Mouse (Mus musculus) testis, postnatal 10 days (tissue): ENCODE measurements around the gene Snapc2.

ENCODE experiments used
- DNase-seq: peaks from one replicate; pipeline ENCODE4 v3.0.0; 2021; ENCODE audit warnings: low spot score

Snapc2 gene

DNA sequence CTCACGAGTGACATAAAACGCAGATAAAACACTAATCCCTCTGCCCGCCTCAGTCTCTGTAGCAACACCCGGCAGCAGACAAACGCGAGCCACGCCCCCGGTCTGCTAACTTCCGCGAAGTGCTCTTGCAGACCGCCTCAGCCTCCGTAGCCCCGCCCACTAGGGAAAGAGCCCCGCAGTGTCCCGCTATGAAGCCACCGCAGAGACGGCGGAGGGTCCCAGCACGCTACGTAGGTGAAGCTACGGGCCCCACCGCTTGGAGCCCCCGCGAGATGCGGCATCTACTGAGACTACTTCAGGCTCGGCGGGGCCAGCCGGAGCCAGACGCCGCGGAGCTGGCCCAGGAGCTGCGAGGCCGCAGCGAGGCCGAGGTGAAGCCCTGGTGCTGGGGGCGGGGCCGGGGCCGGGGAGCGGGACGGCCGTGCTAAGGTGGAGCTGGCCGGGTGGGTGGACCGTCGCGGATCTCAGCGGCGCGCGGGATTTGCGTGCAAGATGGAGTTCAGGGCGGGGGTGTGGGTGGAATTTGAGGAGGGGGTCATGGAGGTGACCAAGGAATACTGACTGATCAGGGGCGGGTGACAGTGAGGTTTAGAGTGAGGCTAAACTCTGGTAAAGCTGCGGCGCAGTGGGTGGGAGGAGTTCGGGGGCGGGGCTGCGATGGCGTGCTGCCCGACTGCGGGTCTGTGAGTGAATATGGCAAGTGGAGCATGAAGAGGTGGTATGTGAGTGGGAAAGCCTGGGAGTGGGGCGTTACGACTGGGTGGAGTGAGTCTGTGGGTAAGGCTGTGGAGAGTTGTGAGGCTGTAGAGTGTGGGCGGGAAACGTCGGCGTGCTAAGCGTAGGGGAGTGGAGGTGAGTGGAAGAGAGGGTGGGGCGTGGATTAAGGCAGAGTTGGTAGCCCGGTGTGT, at the start of gene Snapc2:
TSS of gene Snapc2 (plus strand) at position 147 of the 908 bp plus-strand sequence.
- DNase-seq, result peak; percentile 99

DNA sequence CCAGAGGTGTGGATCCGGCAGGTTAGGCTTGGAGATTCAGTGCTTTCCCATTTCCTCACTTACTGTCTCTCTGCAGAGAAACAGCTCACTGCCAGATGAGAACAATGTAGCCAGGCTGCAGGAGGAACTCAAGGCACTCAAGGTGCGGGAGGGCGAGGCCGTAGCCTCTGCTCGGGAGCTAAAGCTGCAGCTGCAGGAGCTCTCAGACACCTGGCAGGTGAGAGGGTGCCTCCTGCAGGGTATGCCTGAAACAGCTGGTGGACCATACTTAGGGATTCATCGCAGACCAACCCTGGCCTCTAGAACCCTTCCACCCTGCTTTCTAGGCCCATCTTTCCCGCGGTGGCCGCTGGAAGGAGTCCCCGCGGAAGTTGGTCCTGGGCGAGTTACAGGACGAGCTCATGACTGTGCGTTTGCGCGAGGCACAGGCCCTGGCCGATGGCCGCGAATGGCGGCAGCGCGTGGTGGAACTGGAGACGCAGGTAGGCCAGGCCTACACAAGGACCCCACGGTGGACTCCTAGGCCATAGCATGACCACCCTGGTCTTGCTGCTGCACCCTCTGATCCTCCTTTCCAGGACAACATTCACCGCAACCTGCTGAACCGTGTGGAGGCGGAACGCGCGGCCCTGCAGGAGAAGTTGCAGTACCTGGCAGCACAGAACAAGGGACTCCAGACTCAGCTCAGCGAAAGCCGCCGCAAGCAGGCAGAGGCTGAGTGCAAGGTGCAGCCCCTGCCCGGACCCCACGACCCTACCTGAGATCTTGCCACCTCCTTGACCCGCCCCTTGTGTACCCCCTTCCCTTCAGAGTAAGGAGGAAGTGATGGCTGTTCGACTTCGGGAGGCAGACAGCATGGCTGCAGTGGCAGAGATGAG, 47.4 kb upstream of the Snapc2 start:
- DNase-seq, result no peak

DNA sequence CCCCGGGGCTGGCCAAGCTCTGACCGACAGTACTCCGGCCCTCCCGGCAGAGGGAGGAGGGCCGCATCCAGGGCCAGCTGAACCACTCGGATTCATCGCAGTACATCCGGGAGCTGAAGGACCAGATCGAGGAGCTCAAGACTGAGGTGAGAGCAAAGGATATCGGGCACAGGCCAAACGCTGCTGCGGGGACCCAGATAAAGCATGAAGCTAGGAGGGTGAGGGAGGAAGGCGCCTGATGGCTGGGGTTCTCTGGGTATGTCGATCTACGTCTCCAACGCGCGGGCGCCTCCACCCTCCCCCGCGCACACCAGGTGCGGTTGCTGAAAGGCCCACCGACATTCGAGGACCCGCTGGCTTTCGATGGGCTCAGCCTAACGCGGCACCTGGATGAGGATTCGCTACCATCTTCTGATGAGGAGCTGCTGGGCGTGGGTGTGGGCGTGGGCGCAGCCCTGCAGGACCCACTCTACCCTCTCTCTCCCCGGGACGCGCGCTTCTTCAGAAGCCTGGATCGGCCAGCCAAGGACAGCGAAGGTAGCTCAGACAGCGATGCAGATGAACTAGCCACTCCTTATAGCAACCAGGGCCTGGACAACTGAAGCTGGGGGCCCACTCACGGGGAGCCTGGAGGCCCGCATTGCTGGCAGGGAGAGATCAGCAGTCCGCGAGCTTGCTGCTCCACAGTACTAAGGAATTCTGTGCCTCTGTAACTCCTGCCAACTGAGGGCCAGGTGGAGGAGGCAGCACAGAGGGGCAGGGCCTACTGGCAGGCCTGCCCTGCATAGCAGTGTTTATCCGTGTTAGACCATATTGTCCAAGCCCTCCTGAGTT, 46.5 kb upstream of the Snapc2 start:
- DNase-seq, result no peak

DNA sequence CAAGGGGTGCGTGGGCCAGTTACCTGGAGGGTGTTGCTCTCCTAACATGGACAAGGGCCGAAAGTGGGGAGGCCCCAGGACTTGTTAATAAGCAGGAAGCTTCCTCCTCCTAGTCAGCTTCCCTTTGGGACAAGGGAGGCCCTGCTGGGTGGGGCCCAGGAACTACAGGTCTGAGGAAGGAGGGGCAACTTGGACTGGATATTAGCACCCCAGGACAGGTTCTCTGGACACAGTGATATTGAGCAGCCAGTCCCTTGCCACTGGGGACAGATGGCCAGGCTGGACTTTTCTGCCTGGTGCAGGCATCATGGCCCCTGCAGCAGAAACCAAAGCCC, 45.9 kb upstream of the Snapc2 start:
- no peak for DNase-seq

DNA sequence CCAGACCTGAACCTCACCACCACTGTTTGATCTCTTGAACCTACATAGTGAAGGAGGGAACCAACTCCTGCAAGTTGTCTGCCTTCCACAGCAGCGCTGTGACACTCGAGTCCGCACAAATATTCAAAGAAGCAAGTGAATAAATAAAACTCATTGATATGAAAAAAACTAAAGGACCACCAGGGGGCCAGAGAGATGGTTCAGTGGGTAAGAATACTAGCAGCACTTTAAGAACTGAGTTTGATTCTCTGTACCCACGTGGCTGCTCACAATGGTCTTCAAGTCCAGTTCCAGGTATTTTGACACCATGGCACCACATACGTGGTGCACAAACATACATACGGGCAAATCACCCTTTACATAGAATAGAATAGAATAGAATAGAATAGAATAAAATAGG, 41.8 kb upstream of the Snapc2 start:
- no peak for DNase-seq

DNA sequence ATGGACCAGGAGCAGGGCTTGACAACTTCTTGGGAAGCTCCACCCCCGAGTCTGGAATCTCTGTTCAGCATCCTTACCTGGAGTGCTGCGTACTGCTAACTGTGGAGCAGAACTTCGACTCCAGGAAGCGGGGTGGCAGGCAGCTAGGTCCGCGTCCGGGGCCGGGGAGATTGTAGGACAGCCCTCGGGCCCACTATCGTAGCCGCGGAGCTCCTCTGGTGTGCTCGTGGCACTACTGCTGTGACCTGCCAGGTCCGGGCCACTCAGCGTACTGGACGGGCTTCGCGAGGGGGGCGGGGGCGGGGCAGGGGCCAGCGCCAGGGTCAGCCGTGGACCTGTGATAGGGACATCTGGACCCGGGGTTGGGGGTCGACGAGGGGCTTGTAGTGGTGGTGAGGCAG, 40.1 kb upstream of the Snapc2 start:
- peak; percentile 60 for DNase-seq

DNA sequence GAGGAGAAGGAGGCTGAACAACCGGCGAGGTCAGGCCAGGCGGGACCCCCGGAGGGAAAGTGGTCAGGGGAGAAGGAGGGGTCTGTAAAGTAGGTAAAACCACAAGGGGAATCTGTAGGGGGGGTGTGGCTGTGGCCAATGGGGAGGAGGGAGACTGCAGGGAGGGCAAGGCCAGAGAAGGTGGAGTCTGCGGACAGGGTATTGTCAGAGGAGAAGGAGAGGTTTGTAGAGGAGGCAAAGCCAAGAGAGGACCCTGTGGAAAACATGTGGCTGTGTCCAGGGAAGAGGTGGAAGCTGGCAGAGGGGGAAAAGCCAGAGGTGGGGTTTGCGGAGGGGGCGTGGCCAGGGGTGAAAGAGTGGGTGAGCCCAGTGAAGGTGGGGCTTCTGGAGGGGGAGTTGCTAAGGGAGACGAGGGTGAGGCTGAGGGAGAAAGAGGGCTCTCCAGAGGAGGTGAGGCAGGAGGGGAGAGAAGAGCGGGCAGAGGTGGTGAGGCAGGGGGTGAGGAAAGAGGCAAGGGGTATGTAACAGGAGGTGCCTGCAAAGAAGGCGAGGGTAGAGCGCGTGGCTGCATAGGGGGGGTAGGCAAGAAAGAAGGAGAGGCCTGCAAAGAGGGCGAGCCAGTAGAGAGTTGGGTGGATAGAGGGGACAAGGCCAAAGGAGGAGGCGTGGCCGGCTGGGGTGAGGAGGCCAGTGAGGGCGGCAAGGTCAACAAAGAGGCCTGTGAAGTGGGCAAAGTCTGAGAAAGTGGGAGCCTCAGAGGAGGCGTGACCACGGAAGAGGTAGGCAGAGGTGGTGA, 39.5 kb upstream of the Snapc2 start:
- DNase-seq, result peak; percentile 84

DNA sequence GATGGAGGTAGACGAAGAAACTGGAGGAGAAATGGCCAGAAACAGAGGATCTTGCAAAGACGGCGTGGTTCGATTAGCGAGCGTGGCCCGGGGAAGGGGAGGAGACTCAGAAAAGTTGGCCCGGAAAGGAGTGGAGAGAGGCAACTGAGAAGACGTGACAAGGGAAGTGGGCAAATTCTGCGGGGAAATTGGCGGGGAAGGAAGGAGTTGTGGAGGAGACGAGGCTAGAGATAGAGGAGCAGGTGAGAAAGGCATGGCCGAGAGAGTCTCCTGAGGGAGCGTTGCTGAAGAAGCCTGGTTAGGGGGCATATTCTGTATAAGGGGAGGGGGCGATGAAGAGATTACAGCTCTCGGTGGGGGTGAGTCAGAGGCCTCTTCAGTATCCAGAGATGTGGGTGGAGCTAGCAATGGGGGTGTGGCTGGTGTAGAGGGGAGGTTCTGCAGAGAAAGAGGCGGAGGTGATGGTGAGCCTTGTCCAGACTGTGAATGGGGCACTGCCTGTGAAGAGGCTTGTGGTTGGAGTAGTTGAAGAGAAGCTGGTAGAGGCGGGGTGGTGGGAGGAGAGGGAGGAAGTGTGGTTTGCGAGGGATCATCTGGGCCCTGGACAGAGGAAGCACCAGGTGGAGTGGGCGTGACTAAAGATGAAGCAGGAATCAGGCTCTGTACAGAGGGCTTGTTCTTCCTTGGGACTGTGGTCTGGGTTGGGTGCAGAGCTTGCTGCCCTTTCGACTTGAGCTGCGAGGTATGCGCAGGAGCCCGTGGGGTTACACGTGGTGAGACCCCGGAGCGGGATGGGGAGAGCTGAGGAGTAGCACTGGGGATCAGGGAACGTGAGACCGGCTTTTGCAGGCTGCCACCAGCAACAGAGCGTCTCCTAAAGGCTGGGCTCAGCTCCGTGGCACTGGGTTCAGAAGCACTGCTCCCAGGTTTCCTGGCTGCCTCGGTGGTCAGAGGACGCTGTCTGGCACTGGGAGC, 38.6 kb upstream of the Snapc2 start:
- DNase-seq, result peak; percentile 76

DNA sequence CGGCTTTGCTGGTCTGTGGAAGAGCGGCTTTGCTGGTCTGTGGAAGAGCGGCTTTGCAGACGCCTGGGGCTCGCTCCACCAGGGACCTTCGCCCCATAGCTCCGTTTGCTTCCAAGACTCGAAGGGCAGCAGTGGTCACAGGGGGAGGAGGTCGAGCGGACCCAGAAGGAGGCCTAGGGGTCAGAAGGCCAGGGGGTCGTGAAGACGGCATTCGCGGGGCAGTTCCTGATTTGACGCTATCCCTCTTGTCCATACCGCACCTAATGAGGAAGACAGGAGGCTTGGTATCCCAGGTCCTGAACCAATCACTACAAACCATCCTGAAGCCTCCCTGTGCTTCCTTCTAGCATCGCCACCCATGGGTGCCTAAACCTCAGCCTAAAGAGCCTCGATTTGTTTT, 36.6 kb upstream of the Snapc2 start:
- no peak for DNase-seq

DNA sequence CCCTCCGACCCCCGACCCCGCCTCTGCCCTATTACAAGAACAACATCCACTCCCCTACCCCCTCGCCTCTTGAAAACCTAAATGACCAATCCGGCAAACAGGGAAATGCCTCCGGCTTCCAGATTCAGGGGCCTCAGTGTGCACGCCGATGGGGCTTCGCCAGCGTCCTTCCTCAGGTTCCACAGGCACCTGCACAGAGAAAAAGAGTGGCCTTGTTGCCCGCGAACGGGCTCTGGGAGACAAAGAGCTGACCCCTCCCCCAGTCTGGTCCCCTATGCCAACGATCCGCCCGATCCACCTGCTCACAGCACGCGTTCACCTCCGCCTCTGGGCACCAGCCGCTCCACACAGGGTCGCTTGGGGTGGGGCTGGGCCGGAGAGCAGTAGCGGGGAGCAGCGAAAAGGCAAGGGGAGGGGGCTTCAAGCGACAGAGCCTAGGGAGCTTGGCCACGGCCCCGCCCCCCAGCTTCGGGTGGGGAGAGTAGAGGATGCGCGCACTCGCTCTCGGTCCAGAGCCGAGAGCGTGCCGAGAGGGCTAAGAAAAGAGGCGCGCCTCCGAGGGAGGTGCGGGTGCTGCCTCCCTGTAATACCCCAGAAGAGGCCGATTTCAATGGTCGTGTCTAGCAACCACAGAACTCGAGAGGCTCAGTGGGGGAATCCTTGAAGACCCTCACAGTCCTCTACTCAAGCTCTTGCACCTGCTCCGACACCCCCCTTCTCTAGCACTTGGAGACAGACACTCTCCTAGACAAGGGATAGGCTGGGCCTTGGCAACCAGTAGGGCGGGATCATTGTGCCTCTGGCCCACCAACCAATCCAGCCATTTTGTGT, 35.9 kb upstream of the Snapc2 start, which contains the start of gene Prr36:
TSS of gene Prr36 (minus strand) at position 669 of the 831 bp plus-strand sequence.
- DNase-seq, result peak; percentile 63

DNA sequence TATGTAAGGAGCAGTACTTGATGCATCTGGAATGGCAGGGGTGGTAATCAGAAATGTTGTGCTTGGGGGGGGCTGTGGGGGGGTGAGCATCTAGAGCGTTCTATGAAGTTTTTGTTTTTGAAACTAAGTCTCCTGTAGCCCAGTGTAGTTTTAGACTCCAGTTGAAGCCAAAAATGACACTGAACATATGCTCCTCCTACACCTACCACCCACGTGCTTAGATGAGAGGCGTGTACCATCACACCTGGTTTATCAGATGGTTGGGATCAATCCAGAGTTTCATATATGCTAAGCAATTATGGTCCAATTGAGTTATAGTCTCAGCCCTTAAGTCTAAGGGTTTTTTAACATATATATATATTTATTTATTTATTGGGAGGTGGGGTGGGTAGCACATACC, 33.3 kb upstream of the Snapc2 start:
- DNase-seq, result no peak

DNA sequence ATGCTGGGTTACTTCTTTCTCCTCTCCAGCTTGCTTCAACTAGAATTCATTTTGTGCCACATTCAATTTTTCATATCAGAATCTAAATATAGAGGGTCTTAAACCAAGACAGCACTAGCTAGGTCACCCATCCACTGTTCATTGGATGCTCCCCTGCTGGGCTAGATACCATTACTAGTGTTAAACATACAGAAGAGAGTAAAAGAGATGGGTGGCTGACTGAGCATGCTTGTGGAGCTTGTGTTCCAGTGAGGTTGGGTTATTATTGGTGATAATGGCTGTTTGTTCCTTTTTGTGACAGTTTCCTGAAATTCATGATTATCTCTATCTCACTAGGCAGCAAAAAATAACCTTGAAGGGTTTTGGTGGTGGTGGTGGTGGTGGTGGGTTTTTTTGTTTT, 30.8 kb upstream of the Snapc2 start:
- DNase-seq, result no peak

DNA sequence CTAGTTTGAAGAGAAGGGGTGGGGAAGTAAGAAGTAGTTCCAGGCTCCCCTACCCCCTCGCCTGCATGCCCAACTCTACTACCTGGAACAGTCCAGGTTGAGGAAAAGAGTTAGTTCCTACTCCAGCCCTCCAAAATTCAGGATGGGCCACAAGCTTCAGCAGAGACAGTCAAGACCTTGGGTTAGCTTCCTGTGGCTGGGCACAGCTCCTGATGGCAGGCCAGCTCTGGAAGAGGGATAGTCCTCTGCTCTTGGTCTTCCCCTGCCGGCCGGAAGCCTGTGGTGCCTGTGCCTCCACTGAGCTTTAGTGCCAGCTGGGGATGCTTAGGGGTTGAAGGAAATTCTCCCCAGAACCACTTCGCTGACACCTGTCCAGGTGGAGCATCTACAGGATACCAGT, 26.6 kb upstream of the Snapc2 start:
- DNase-seq, result peak; percentile 42

DNA sequence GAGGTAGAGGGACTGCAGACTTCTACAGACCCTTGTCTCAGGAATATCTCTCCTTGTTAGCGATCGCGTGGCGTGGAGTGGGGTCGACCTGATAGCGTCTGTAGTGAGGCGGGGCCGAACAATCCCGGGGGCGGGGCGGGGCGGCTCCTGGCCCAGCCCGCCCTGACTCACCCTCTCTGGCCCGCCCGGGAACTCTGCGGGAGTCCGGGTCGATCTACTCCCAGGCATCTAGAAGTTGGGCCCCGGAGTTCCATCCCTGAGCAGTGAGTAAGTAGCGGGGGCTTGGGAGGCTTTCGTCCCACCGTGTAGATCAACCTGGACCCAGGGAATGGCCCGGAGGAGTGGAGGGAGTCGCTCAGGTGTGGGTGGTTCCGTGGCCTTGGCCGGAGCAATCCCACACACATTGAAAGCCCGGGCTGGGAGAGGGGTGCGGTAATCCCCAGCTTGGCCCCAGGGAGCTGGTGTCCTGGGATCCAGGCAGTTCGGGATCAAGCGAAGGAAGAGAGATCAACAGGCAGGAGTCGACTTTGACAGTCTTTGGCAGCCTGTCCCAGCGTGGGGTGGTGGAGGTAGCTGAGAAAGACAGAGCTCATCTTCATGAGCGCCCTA, 26.0 kb upstream of the Snapc2 start, which contains the start of gene Lrrc8e:
TSS of gene Lrrc8e (plus strand) at position 89 of the 609 bp plus-strand sequence.
- DNase-seq, result peak; percentile 65

DNA sequence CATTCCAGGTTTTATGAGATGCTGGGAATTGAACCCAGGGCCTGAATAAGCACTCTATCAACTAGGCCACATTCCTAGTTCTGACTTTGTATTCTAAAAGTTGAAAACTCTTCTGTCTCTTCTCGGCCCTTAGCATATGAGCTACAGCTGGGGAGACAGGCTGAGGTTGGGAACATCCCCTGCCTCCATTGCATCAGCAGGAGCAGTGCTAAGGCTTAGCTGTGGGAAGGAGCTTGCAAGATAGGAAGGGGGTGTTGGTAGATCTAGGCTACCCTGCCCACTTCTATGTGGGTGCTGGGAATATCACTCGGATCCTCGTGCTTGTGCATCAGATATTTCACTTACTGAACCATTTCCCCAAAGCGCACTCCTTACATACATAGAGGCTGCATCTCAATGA, 25.0 kb upstream of the Snapc2 start:
- DNase-seq, result no peak

DNA sequence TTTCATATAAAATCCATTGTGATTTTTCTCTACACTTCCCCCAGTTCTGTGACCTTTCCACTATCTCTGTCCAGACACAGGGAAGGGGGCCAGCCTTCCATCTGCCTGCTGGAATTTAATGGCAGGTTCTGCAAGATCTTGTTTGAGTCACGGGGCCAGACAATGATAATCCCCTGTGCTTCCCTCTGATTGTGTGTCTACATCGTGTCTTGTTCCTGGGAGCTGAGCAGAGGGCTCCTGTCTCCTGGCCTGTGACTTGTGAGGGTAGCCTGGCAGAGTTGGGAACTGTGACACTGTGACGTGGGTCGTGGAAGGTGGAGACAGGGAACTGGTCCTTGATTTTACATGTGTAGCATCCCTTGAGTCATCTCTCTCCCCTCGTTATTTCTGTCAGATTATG, 23.1 kb upstream of the Snapc2 start:
- no peak for DNase-seq

DNA sequence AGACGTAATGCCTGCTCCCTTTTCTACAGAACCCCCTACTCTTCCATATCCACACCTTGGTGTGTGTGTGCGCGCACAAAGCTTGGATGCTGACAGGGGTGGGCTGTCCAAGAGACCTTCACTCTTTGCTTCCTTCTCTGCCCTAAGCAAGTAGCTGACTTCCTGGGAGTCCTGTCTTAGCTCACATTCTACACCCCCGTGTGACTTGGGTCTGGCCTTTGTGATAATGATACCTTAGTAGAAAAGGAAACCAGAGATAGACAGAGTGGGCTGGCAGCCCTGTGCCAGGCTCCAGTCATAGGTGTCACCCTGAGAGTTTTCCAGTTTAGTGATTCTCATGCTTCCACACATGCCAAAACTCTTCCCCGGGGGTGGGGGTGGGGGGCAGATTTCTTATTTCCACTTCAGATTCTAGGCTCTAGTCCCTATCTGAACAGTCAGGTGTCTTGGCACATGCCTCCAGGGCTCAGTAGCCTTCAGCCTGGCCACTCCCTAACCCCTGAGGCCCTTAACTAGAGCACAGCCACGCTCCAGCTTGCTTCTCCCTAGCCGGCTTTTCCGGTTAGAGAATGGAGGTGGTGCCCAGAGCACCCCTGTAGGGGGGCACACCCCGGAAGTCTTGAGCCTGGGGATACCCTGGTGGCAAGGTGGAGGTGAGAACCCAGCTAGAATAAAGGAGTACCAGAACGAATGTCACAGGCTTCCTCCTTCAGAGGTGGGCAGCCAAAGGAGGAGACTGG, 22.1 kb upstream of the Snapc2 start:
- no peak for DNase-seq
